Mouse (Mus musculus) thymus, adult 18-20 months (tissue): ENCODE measurements at regions not wholly inside any gene's neighbourhood (a gene's known extent, or its start where the extent isn't known, plus 50 kb on each side); places are given as distances from the start of the nearest gene placed in this dataset.

Experiments used
- DNase-seq, 2 experiments: peaks; one replicate each; pipeline ENCODE4 v3.0.0; 2022; ENCODE audit warnings: mixed read lengths in 2 of 2

DNA sequence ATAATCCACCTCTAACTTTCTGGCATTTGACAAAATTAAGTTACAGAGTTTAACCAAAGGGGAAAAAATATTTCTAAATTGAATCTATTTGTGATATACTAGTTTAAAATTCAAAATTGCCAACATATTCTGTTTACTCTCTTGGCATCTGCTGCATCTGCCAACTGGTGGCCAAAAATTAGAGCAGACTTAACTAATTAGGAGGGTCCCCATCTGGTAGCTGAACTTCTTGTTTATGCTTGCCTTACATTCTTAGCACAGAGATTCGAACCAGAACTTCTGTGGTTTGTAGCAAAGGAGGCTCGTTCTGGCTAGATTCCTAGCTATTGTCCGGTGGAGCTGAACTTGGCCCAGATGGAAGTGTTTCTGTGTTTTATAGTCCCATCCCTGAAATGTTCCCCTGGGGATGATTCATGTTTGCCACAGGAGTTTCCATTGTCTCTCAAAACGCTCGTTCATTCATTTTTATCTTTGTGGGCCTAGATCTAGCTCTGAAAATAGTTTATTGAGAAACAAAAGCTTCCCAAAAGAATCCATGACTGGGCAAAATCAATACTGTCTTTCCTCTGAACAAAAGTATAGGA lies 3461.5 kb upstream of the Gm7489 start:
- no peak for DNase-seq

DNA sequence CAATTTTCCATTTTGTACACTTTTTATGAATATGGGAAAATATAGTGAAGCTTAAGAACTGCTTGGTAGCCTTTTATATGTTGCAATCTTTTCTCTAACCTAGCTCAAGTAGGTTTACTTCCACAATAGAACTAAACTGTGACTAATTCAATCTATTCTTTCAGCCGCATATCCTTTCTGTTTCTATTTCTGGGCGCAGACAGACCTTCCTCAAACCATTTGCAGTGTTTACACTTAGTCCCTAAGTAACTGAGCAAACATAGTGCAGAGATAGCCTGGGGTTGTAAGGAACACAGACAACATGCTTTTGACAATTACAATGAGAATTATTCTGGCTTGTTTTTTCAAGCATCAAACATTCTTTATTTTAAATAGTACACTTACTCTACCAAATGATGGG lies 3435.1 kb upstream of the Gm7489 start:
- no peak for DNase-seq

- no peak for DNase-seq
These were observed 3412.1 kb upstream of the Gm7489 start for GRCm38 (mm10) chr15:50472626-50473025.

- DNase-seq: no peak
These were observed 3386.0 kb upstream of the Gm7489 start for GRCm38 (mm10) chr15:50498716-50499115.

DNA sequence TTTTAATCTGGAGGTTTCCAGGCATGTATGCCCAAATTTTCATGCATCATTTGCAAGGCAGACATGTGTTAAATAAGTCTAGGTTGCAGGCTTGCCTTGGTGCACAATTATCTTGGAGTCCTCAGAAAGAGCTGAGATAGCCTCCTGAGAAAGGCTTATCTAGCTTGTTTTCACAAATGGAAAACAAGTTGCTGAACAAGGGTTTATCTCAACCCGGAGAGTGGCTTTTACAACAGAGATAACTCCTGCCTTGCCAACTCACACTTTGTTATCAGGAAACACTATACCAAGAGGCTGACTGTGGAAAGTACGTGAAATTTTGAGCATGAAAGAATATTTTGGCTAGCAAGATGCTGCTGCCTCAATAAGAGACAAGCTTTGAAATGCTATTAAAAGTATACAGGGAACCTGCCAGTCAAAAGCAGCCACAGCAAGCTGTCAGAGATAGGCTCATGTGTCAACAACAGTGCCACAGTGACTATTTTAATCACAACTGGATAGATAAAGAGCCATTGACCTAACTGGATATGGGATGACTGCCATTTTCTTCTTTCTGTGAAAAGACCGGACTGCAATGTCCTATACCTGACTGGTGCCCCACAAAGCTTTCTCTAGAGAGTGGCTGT lies 3376.6 kb upstream of the Gm7489 start:
- no peak for DNase-seq

DNA sequence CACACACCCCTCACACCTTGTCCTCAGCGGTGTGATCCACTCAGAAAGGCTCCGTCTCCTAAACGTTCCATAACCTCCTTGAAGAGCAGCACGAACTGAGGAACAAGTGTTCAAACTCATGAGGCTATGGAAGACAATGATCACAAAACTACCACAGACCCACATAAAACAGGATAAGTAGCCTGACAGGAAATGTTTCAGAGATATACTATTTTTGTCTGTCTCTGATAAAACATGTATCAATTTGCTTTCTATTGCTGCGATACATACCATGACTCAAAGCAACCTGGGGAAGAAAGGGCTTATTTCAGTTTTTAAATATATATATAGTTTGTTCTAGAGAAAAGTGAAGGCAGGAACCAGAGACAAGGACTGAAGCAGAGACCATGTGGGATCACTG lies 3371.7 kb upstream of the Gm7489 start:
- no peak for DNase-seq

DNA sequence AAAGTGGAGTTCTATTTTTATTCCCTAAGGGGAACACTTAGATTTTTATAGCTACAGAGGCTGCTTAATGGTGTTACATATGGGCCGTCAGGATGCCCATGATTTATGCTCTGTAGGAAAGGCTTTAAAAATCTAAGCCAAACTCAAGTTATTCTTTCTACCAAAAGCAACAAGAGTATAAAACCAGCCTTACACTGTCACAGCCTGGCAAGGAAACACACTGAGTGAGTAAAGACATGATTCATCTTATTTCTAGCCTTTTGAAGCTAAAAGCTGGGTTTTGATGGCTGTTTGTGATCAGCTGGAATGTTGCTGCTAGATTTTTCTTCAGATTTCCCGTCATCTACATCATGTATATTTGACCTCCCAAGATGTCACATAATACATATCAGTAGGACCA lies 3359.9 kb upstream of the Gm7489 start:
- DNase-seq: no peak

DNA sequence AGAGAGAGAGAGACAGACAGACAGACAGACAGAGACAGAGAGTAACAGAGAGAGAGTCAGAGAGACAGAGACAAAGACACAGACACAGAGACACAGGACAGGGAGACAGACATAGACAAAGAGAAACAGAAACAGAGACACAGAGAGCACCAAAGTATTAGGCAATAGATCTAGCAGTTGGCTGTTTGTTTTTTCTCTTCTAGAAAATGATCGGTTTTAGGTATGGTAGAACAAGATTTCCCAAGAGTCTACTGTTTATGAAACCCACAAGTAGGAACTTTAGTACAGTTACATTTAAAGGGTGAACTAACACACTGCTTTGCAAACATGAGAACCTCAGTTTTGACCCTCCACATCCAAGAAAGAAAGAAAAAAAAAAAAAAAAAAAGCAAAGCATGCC lies 3350.2 kb upstream of the Gm7489 start:
- DNase-seq: no peak

DNA sequence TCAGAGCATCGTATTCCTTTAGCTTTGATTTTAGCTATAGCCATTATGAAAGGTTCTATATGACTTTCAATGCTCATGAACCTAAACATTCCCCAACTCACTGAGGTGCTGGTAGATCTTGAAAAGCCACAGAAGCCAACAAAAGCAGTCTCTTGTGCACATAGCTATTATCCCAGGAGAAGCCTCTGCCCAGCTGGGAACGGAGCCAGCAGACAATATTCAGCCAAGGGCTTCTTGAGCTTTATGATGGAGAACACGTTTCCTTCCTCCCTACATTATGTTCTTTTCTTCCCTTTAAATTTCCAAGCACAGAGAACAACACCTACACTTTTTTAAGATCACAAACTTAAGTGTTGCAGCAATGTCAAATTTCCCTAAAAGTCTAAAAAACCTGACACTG lies 3321.1 kb upstream of the Gm7489 start:
- no peak for DNase-seq

GRCm38 (mm10) chr15:50580811-50581210 lies 3303.9 kb upstream of the Gm7489 start:
- no peak for DNase-seq

DNA sequence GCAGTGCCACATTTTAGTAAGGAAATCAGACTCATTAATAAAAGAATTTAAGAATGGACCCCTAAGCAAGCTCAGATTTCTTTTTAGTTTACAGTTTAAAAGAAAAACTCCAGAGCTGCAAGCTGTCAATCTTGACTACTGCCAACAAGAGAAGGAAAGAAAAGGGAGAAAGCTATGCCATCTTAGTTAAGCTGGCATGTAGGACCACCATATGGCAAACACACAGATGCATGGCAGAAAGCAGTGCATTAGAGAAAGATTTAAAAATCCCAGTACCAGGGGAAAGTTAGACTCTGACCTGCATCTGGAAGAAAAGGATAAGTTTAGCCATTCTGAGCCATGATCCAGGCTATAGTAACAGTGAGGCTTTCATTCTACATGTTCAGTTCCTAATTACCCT lies 3300.8 kb upstream of the Gm7489 start:
- no peak for DNase-seq

- no peak for DNase-seq
These were observed 3299.2 kb upstream of the Gm7489 start for GRCm38 (mm10) chr15:50585496-50585895.
